Mouse (Mus musculus) CD4-positive naive resting alpha-beta T cell, adult 57 days (primary cell): ENCODE measurements around the gene Defa2. TPM values are rescaled to one million over a fixed set of nuclear protein-coding genes. Genes with fewer than 3 reads are reported as not detected.

ENCODE experiments used
- total RNA-seq: library from RNA; stranded (reverse); gene quantifications from one replicate; pipeline ENCODE4 v1.2.4, GENCODE M21; 2023

The Defa2 gene
- not detected for total RNA-seq

GRCm38 (mm10) chr8:21378215-21378614, at the start of gene Defa2:
Defa2 (plus strand) TSS chr8:21378515.

GRCm38 (mm10) chr8:21391511-21391910, 13.2 kb downstream of the Defa2 start, which contains the start of gene Defa33:
Defa33 (plus strand) TSS chr8:21391811.

GRCm38 (mm10) chr8:21427111-21427510, 48.8 kb downstream of the Defa2 start, which contains the start of gene Defa36:
Defa36 (plus strand) TSS chr8:21427411.

Other genes with a start within 250 kb of the Defa2 start
- not detected for gene Defa30, start 243.9 kb upstream of the Defa2 start, total RNA-seq
- not detected for gene Defa22, start 216.2 kb upstream of the Defa2 start, total RNA-seq
- gene Defa31, start 186.9 kb upstream of the Defa2 start, total RNA-seq: not detected
- gene Gm15293, start 177.0 kb upstream of the Defa2 start, total RNA-seq: not detected
- not detected for gene Gm15292, start 128.8 kb upstream of the Defa2 start, total RNA-seq
- gene Defa27, start 63.0 kb upstream of the Defa2 start, total RNA-seq: not detected
- gene Defa29, start 51.5 kb upstream of the Defa2 start, total RNA-seq: not detected
- not detected for gene Defa33, start 13.3 kb downstream of the Defa2 start, total RNA-seq
- gene Defa36, start 48.9 kb downstream of the Defa2 start, total RNA-seq: not detected
- gene Gm7849, start 78.0 kb downstream of the Defa2 start, total RNA-seq: not detected
- gene Defa20, start 130.7 kb downstream of the Defa2 start, total RNA-seq: not detected
- gene Defa32, start 150.5 kb downstream of the Defa2 start, total RNA-seq: not detected
- not detected for gene Defa37, start 186.9 kb downstream of the Defa2 start, total RNA-seq
- not detected for gene Defa28, start 204.5 kb downstream of the Defa2 start, total RNA-seq
- gene Gm7861, start 216.0 kb downstream of the Defa2 start, total RNA-seq: not detected
- gene Defa26, start 239.7 kb downstream of the Defa2 start, total RNA-seq: not detected